Mouse (Mus musculus): ENCODE measurements around the gene Jade1.
A peak's percentile ranks its signal among the peaks of the same experiment; 100 is the strongest.

Jade1 gene

GRCm38 (mm10) chr3:41599226-41599625 is 43.7 kb downstream of the Jade1 start:
- DNase-seq (ENCODE audit: extremely low spot score): no peak

DNA sequence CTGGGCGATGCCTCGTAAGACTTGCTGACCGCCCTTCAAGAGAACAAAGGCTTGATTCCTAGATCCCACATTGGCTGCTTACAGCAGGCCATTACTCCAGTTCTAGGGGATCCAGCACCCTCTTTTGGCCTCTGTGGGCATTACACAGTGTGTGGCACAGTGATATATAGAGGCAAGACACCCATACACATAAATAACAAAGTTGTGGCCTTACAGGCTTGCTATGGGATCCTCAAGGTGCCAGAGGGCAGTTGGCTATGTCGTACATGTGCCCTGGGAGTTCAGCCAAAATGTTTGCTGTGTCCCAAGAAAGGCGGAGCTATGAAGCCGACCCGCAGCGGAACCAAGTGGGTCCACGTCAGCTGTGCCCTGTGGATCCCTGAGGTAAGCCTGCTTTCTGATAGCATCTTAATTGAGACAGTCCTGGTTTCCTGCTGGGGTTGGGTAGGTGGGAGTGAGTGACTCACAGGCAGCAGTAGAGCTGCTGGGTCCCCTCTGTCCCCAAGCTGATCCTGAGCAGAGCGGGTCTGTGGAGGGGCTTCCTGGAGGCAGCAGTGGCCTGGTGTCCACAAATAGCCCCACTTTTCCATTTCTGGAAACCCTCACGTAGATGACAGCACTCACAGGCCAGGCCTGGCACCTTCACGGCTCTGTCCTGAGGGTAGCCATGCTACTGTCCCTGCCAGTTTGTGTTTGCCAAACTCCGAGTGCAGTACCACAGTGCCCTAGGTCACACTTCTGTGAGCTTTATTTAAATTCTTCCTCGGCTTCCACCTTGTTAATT is 44.5 kb downstream of the Jade1 start:
- peak; percentile 54 for DNase-seq (ENCODE audit: extremely low spot score)

- DNase-seq (ENCODE audit: extremely low spot score): no peak
These were observed 45.9 kb downstream of the Jade1 start for GRCm38 (mm10) chr3:41601226-41602020.

DNA sequence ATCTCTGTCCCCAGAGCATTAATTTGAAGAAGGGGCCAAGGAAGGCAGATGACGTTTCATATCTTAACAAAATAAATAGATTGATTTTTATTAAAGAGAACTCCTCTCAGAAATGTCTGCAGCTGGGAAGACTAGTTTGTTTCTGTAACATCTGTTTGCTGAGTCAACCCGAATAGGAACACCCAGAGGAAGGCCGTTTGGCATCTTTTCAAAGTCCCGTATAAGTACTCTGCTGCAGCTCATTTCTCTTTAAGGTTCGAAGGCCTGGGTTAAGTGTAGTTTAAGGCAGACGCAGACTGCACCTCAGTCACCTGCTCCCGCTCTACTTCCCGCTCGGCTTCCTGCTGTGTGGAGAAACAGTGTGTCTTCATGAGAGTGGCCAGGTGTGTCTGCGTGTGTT is 47.4 kb downstream of the Jade1 start:
- no peak for DNase-seq (ENCODE audit: extremely low spot score)

DNA sequence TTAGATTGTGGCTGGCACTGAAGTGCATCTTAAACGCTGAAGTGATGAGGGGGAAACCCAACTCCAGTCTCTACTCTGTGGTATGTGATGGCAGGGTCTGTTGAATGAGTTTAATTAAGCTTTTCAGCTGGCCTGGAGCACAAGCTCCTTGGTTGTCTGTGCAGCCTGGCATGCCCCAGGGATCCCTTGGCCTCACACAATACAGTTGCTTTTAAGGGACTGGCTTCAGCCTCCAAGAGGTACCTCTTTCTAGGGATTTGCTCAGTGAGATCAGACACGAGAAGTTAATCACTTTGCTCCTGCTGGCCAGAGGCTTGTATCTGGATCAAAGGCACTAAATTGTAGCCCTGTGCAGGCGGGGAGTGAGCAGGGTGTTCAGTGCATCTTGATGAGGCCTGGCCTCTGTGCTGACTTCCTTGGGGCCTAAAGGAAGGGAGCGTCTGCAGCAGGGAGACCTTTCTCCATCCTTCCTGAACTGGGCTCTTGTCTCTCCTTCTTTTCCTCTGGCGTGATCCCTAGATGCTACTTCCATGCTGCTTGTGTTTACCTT is 48.0 kb downstream of the Jade1 start:
- no peak for DNase-seq (ENCODE audit: extremely low spot score)

DNA sequence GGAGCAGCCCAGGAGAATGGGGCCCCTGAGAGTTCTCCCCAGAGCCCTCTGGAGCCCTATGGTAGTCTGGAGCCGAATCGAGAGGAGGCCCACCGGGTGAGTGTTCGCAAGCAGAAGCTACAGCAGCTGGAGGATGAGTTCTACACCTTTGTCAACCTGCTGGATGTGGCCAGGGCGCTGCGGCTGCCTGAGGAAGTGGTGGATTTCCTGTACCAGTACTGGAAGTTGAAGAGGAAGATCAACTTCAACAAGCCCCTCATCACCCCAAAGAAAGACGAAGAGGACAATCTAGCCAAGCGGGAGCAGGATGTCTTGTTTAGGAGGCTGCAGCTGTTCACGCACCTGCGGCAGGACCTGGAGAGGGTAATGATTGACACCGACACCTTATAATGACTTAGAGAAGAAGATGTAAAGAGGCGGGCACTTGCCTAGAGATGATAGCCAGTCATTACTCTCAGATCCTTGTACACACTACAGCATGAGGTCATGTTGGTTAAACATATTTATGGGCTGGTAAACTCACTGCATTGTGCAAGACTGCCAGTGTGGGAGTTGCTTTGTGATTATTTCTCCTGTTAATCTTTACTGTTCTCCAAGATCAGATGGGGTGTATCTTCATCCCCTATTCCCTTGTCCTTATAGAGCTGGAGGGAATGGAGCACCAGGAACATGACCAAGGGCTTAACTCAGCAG is 49.2 kb downstream of the Jade1 start:
- no peak for DNase-seq (ENCODE audit: extremely low spot score)

GRCm38 (mm10) chr3:41605601-41606329 is 50.2 kb downstream of the Jade1 start:
- no peak for DNase-seq (ENCODE audit: extremely low spot score)

DNA sequence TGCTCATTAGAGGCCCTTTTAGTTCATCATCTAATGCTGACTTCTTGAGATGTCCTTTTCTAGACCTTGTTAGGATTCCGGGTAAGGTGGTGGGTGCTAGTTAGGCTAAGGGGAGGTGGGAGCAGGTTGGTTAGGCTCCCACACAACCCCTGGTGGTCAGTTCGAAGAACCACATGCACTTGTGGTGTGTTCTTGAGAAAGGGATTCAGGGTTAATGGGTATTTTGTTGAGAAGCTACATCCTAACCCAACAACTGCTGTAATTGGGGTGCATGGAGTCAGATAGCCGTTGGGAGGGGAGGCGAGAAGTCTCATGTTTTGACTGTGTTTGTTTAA is 50.8 kb downstream of the Jade1 start:
- DNase-seq (ENCODE audit: extremely low spot score): no peak

- DNase-seq (ENCODE audit: extremely low spot score): no peak
These were observed 51.5 kb downstream of the Jade1 start for GRCm38 (mm10) chr3:41607050-41607449.

- no peak for DNase-seq (ENCODE audit: extremely low spot score)
These were observed 51.9 kb downstream of the Jade1 start for GRCm38 (mm10) chr3:41607467-41607866.

DNA sequence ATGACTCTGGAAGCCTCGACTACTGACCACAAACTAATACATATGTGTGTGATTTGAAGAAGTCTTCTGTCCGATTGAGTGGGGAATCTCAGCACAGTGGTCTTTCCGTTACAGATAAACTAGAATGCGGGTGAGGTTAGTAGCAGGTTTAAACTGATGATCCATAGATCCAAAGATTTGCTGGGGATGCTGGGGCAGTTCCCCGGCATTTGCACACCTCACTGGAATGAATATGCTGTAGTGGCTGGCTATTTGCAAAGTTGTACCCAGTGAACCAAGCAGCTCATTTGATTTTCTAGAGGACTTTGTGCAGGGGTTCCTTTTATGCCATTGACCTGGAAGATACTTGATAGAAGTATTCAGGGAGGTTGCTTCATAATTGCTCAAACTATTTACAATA is 53.5 kb downstream of the Jade1 start:
- DNase-seq (ENCODE audit: extremely low spot score): no peak

GRCm38 (mm10) chr3:41612211-41612610 is 56.7 kb downstream of the Jade1 start:
- no peak for DNase-seq (ENCODE audit: extremely low spot score)

- no peak for DNase-seq (ENCODE audit: extremely low spot score)
These were observed 58.2 kb downstream of the Jade1 start for GRCm38 (mm10) chr3:41613706-41614105.

GRCm38 (mm10) chr3:41614230-41614985 is 58.9 kb downstream of the Jade1 start:
- DNase-seq (ENCODE audit: extremely low spot score): no peak

- DNase-seq (ENCODE audit: extremely low spot score): no peak
These were observed 62.5 kb downstream of the Jade1 start for GRCm38 (mm10) chr3:41618036-41618435.

- no peak for DNase-seq (ENCODE audit: extremely low spot score)
These were observed 63.0 kb downstream of the Jade1 start for GRCm38 (mm10) chr3:41618488-41618887.

DNA sequence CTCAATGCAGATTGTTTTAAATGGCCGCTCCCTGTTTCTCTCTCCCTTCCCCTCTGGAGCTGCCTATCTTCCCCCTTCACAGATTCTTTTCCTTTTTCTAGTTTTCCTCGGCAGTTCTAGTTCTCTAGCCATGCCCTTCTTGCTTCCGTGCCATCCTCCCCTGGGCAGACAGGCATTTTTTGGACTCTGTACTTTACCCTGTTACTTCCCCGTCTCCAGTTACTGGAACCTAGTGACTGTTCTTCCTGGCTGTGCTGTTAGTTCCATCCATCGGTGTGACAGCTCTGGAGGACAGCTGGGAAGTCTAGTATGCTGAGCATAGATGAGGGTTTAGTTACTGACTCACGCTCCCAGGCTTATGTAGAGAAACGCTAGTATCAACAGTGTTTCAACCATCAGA is 65.4 kb downstream of the Jade1 start:
- DNase-seq (ENCODE audit: extremely low spot score): no peak

- no peak for DNase-seq (ENCODE audit: extremely low spot score)
These were observed 100.1 kb downstream of the Jade1 start for GRCm38 (mm10) chr3:41655642-41656041.

All from embryo, embryonic 9.5 days (tissue).